Mouse (Mus musculus): ENCODE results near the gene Gpatch8. TPM values are rescaled to one million over a fixed set of nuclear protein-coding genes. Genes with fewer than 3 reads are reported as not detected.

Gene Gpatch8
- total and polyA plus RNA-seq, 2 experiments from 2014 or later = 21.3 to 48.9 TPM

GRCm38 (mm10) chr11:102496206-102496605 is 60.0 kb downstream of the Gpatch8 start:
- WGBS = 89% methylated on average over 2 of the region's 2 CpGs

GRCm38 (mm10) chr11:102495742-102496141 is 60.5 kb downstream of the Gpatch8 start:
- Histone ChIP-seq H3K4me3 (ENCODE audit: low read length) (no peak overlapping the region), H3K4me1 (ENCODE audit: insufficient read depth, low read length) (no peaks in the 10 kb centered on the region), H3K9ac (replicated peaks; ENCODE audit: low read length) (no peak overlapping the region), H3K27ac (no peak overlapping the region), H3K4me2 (ENCODE audit: low read depth, low read length) (no peak overlapping the region), H3K9me3 (ENCODE audit: low read length) (no peaks in the 10 kb centered on the region), H3K36me3 (ENCODE audit: insufficient read depth, low read length) (peaks cover 24% of the 10 kb centered on the region), H3K27me3 (ENCODE audit: insufficient read depth, low read length) (no peaks in the 10 kb centered on the region)
- no peak for DNase-seq (ENCODE audit: low spot score)
- WGBS = 96% methylated on average over 5 of the region's 5 CpGs
- ATAC-seq = no peak
- TF ChIP-seq CTCF (IDR thresholded peaks at IDR 0.05; ENCODE audit: low read depth) = no peak

More at GRCm38 (mm10) chr11:102496206-102496605, 60.0 kb downstream of the Gpatch8 start:
- Histone ChIP-seq H3K4me2 (ENCODE audit: low read depth, low read length) (no peak overlapping the region), H3K27ac (no peak overlapping the region), H3K9me3 (ENCODE audit: low read length) (no peaks in the 10 kb centered on the region), H3K4me3 (ENCODE audit: low read length) (no peak overlapping the region), H3K4me1 (ENCODE audit: insufficient read depth, low read length) (no peaks in the 10 kb centered on the region), H3K36me3 (ENCODE audit: insufficient read depth, low read length) (peaks cover 24% of the 10 kb centered on the region), H3K9ac (replicated peaks; ENCODE audit: low read length) (no peak overlapping the region), H3K27me3 (ENCODE audit: insufficient read depth, low read length) (no peaks in the 10 kb centered on the region)
- DNase-seq (ENCODE audit: low spot score) = no peak
- TF ChIP-seq CTCF (IDR thresholded peaks at IDR 0.05; ENCODE audit: low read depth) = no peak
- no peak for ATAC-seq

GRCm38 (mm10) chr11:102495114-102495513 is 61.1 kb downstream of the Gpatch8 start:
- ATAC-seq (no peak), DNase-seq (ENCODE audit: low spot score) (no peak)
- Histone ChIP-seq H3K9ac (replicated peaks; ENCODE audit: low read length) (no peak overlapping the region), H3K4me3 (ENCODE audit: low read length) (no peak overlapping the region), H3K27me3 (ENCODE audit: insufficient read depth, low read length) (no peaks in the 10 kb centered on the region), H3K36me3 (ENCODE audit: insufficient read depth, low read length) (peaks cover 24% of the 10 kb centered on the region), H3K4me1 (ENCODE audit: insufficient read depth, low read length) (no peaks in the 10 kb centered on the region), H3K9me3 (ENCODE audit: low read length) (no peaks in the 10 kb centered on the region), H3K4me2 (ENCODE audit: low read depth, low read length) (no peak overlapping the region), H3K27ac (no peak overlapping the region)
- no peak for TF ChIP-seq CTCF (IDR thresholded peaks at IDR 0.05; ENCODE audit: low read depth)
- 99% methylated on average over 6 of the region's 6 CpGs for WGBS

- no peak for DNase-seq (ENCODE audit: low spot score)
- peaks cover 19% of the 10 kb centered on the region for H3K36me3 ChIP-seq (ENCODE audit: insufficient read depth, low read length)
- TF ChIP-seq CTCF (IDR thresholded peaks at IDR 0.05; ENCODE audit: low read depth) = no peak
- H3K27me3 ChIP-seq (ENCODE audit: insufficient read depth, low read length) = no peaks in the 10 kb centered on the region
- ATAC-seq = no peak
- H3K9me3 ChIP-seq (ENCODE audit: low read length) = no peaks in the 10 kb centered on the region
- WGBS = 88% methylated on average over 7 of the region's 7 CpGs
- H3K4me2 ChIP-seq (ENCODE audit: low read depth, low read length) = no peak overlapping the region
- H3K9ac ChIP-seq (replicated peaks; ENCODE audit: low read length) = no peak overlapping the region
- H3K4me1 ChIP-seq (ENCODE audit: insufficient read depth, low read length) = no peaks in the 10 kb centered on the region
- H3K4me3 ChIP-seq (ENCODE audit: low read length) = no peak overlapping the region
- H3K27ac ChIP-seq = no peak overlapping the region
These were observed 62.0 kb downstream of the Gpatch8 start for GRCm38 (mm10) chr11:102494063-102494650.

- DNase-seq (ENCODE audit: low spot score) (no peak), ATAC-seq (no peak)
- Histone ChIP-seq H3K36me3 (ENCODE audit: insufficient read depth, low read length) (peaks cover 11% of the 10 kb centered on the region; the same call in 1 of the 2 replicates), H3K9ac (replicated peaks; ENCODE audit: low read length) (no peak overlapping the region), H3K27ac (no peak overlapping the region), H3K4me1 (ENCODE audit: insufficient read depth, low read length) (no peaks in the 10 kb centered on the region), H3K4me3 (ENCODE audit: low read length) (no peak overlapping the region), H3K27me3 (ENCODE audit: insufficient read depth, low read length) (no peaks in the 10 kb centered on the region), H3K9me3 (ENCODE audit: low read length) (no peaks in the 10 kb centered on the region), H3K4me2 (ENCODE audit: low read depth, low read length) (no peak overlapping the region)
- no peak for TF ChIP-seq CTCF (IDR thresholded peaks at IDR 0.05; ENCODE audit: low read depth)
- 97% methylated on average over 2 of the region's 2 CpGs for WGBS
These were observed 63.0 kb downstream of the Gpatch8 start for GRCm38 (mm10) chr11:102493241-102493640.

- no peak for TF ChIP-seq CTCF (IDR thresholded peaks at IDR 0.05; ENCODE audit: low read depth)
- Histone ChIP-seq H3K9ac (replicated peaks; ENCODE audit: low read length) (no peak overlapping the region), H3K27ac (no peak overlapping the region), H3K36me3 (ENCODE audit: insufficient read depth, low read length) (peaks cover 13% of the 10 kb centered on the region; the same call in 1 of the 2 replicates), H3K4me3 (ENCODE audit: low read length) (no peak overlapping the region), H3K9me3 (ENCODE audit: low read length) (no peaks in the 10 kb centered on the region), H3K4me2 (ENCODE audit: low read depth, low read length) (no peak overlapping the region), H3K27me3 (ENCODE audit: insufficient read depth, low read length) (no peaks in the 10 kb centered on the region), H3K4me1 (ENCODE audit: insufficient read depth, low read length) (no peaks in the 10 kb centered on the region)
- WGBS = 94% methylated on average over 2 of the region's 2 CpGs
- DNase-seq (ENCODE audit: low spot score) (no peak), ATAC-seq (no peak)
These were observed 68.3 kb downstream of the Gpatch8 start for GRCm38 (mm10) chr11:102487901-102488300.

GRCm38 (mm10) chr11:102486733-102487386 is 69.3 kb downstream of the Gpatch8 start:
- ATAC-seq = peak; percentile 79
- peak; percentile 78 for TF ChIP-seq CTCF (IDR thresholded peaks at IDR 0.05; ENCODE audit: low read depth)
- WGBS = 70% methylated on average over 11 of the region's 11 CpGs

More at GRCm38 (mm10) chr11:102486733-102487386, 69.3 kb downstream of the Gpatch8 start:
- Histone ChIP-seq H3K9me3 (ENCODE audit: low read length) (no peaks in the 10 kb centered on the region), H3K9ac (replicated peaks; ENCODE audit: low read length) (no peak overlapping the region), H3K4me1 (ENCODE audit: insufficient read depth, low read length) (no peaks in the 10 kb centered on the region), H3K27me3 (ENCODE audit: insufficient read depth, low read length) (no peaks in the 10 kb centered on the region), H3K36me3 (ENCODE audit: insufficient read depth, low read length) (peaks cover 15% of the 10 kb centered on the region; the same call in 1 of the 2 replicates), H3K4me3 (ENCODE audit: low read length) (no peak overlapping the region), H3K4me2 (ENCODE audit: low read depth, low read length) (no peak overlapping the region), H3K27ac (no peak overlapping the region)
- DNase-seq (ENCODE audit: low spot score) = peak; percentile 89

All from hindbrain, postnatal 0 days (tissue).